Mouse (Mus musculus): ENCODE measurements around the gene Hecw2.

Hecw2 gene

GRCm38 (mm10) chr1:54194954-54195305 lies at the start of gene Hecw2:
TSS of gene Hecw2 (minus strand) at chr1:54195168.
- no peak for DNase-seq (ENCODE audit: low spot score)

GRCm38 (mm10) chr1:54242722-54243121 lies 47.8 kb upstream of the Hecw2 start:
- DNase-seq (ENCODE audit: low spot score), result no peak

- no peak for DNase-seq (ENCODE audit: low spot score)
Measured at GRCm38 (mm10) chr1:54220273-54220672, 25.3 kb upstream of the Hecw2 start.

GRCm38 (mm10) chr1:54194183-54194953 lies 600 bp downstream of the Hecw2 start:
- no peak for DNase-seq (ENCODE audit: low spot score)

- no peak for DNase-seq (ENCODE audit: low spot score)
Measured at GRCm38 (mm10) chr1:54193191-54193770, 1.7 kb downstream of the Hecw2 start.

- DNase-seq (ENCODE audit: low spot score), result no peak
Measured at GRCm38 (mm10) chr1:54187579-54187978, 7.4 kb downstream of the Hecw2 start.

GRCm38 (mm10) chr1:54186347-54186746 lies 8.6 kb downstream of the Hecw2 start:
- no peak for DNase-seq (ENCODE audit: low spot score)

- DNase-seq (ENCODE audit: low spot score), result no peak
Measured at GRCm38 (mm10) chr1:54180663-54181062, 14.3 kb downstream of the Hecw2 start.

GRCm38 (mm10) chr1:54179179-54179578 lies 15.8 kb downstream of the Hecw2 start:
- no peak for DNase-seq (ENCODE audit: low spot score)

GRCm38 (mm10) chr1:54176592-54176991 lies 18.4 kb downstream of the Hecw2 start:
- DNase-seq (ENCODE audit: low spot score), result no peak

GRCm38 (mm10) chr1:54168014-54168413 lies 27.0 kb downstream of the Hecw2 start:
- no peak for DNase-seq (ENCODE audit: low spot score)

GRCm38 (mm10) chr1:54159531-54159930 lies 35.4 kb downstream of the Hecw2 start:
- no peak for DNase-seq (ENCODE audit: low spot score)

- no peak for DNase-seq (ENCODE audit: low spot score)
Measured at GRCm38 (mm10) chr1:54153216-54153786, 41.7 kb downstream of the Hecw2 start.

GRCm38 (mm10) chr1:54145106-54145505 lies 49.9 kb downstream of the Hecw2 start:
- DNase-seq (ENCODE audit: low spot score), result no peak

GRCm38 (mm10) chr1:54133802-54134436 lies 61.0 kb downstream of the Hecw2 start:
- DNase-seq (ENCODE audit: low spot score), result no peak

GRCm38 (mm10) chr1:54128714-54129431 lies 66.1 kb downstream of the Hecw2 start:
- no peak for DNase-seq (ENCODE audit: low spot score)

- DNase-seq (ENCODE audit: low spot score), result no peak
Measured at GRCm38 (mm10) chr1:54126991-54127742, 67.8 kb downstream of the Hecw2 start.

- DNase-seq (ENCODE audit: low spot score), result no peak
Measured at GRCm38 (mm10) chr1:54122551-54122950, 72.4 kb downstream of the Hecw2 start.

- DNase-seq (ENCODE audit: low spot score), result no peak
Measured at GRCm38 (mm10) chr1:54121071-54121730, 73.8 kb downstream of the Hecw2 start.

GRCm38 (mm10) chr1:54119638-54120320 lies 75.2 kb downstream of the Hecw2 start:
- DNase-seq (ENCODE audit: low spot score), result no peak
